Mouse (Mus musculus) hematopoietic stem cell, adult 5-6 weeks (primary cell): ENCODE measurements around the gene Nubp2. TPM values are rescaled to one million over a fixed set of nuclear protein-coding genes. Genes with fewer than 3 reads are reported as not detected.

Experiments
- ATAC-seq, 2 experiments: fragments of 125-278 bp in 1 of 2; replicated peaks in 1 of 2; 2 replicates each; pipeline ENCODE4 v1.8.0; 2016 to 2017; ENCODE audit warnings: inconsistent platforms in 2 of 2, mild to moderate bottlenecking in 2 of 2, moderate number of reproducible peaks in 2 of 2, low read depth in 1 of 2, moderate TSS enrichment in 1 of 2; ENCODE audit not compliant: low FRiP score in 2 of 2, poor library complexity in 2 of 2, severe bottlenecking in 2 of 2, insufficient read depth in 1 of 2, low TSS enrichment in 1 of 2
- total RNA-seq: library from RNA; stranded (forward); fragments of 172-1452, 232-1000 nt; gene quantifications from 2 replicates; pipeline ENCODE4 v1.2.3, GENCODE M21; 2017

The Nubp2 gene
- 27.9 and 33.1 TPM in 2 replicates for total RNA-seq

DNA sequence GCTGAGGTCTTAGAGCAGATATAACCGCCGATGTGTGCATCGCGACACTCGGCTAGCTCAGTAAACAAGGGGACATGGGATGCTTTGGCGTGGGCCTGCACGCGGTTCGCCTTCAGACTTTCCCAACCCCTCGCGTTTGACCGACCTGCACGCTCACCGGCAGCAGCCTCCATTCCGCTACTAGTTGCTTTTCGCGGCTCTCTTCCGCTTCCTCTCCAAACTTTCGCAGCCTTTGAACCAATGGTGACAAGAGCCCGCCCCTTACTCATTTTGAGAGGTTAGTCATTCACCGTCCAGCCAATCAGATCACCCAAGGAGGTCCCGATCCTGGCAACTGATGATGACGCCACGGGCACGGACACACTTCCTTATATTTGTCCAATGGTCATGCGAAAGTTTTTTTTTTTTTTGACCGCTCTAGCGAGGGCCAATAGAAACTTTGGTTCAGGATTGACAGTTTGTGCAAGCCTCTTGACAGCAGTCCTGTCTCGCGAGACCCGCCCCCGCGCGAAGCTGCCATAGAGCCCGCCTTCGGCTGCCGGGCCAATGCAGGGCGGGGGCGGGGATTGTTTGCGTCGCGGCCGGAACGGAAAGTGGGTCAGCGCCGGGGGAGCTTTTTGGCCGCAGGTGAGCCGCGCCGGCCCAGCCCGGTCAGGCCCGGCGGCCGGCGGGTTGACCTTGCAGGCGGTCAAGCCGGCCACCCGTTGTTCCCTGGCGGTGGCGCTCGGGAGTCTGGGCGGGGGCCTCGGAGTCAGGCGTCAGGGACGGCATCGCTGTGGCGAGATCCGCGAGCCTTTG is at the start of gene Nubp2, which contains the start of gene Spsb3:
Nubp2 (minus strand) TSS at position 216 of the 798 bp plus-strand sequence.
Spsb3 (plus strand) TSS at position 510 of the 798 bp plus-strand sequence.
- peak; percentile 94 to 95 for ATAC-seq

DNA sequence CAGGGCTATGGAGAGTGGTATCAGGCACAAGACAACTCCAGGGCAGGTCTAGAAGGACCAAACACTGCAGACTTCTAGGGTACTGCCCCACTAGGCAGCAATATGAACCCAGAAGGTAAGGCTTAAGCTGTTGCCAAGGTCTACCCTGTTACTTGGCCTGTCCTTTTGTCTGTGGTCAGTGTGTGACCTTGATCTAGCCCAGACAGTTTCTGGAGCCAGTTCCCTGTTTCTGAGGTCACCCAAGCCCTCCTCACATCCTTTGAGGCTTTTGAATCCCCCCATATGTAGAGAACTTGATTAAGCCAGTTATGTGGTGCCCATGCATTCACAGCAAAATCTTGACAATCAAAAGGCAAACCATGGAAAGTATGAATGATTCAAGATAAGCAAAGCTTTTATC is 49.5 kb upstream of the Nubp2 start:
- ATAC-seq: no peak

DNA sequence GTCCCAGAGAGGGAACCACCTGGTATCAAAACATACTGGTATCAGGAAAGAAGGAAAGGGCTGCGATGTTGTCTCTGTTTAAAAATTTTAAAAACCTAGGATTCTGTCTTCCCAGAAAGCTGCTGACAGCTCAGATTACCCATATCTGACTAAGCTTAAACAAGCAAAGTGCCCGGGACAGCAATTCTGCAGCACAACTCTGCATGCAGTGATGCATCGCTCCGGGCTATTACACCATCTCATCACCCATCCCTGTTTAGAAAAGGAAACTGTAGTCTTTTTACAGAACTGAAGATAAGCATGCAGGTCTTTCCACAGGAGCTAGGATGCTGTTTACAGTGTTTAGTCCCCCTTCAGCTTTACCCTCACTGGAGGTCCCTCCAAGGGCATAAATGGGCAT is 48.8 kb upstream of the Nubp2 start:
- no peak for ATAC-seq

DNA sequence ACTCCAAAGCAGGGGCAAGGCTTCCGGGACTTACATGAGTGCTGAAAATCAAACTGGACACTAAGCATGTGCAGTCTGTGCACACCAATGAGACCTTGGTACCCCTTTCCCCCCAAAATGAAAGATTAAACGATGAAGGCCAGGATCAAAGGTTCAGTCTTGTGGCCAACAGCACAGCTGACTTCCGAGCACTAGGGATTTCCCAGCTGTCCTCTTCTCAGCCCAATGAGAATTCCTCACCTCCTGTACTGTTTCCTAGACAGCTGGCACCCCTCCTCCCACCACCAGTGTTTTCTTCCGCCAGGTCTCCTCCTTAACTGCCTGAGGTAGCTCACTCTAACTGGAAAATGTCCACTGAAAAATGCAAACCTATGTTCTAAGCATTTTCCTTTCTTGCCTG is 47.0 kb upstream of the Nubp2 start:
- ATAC-seq: no peak

GRCm38 (mm10) chr17:24932431-24932830 is 46.3 kb upstream of the Nubp2 start:
- no peak for ATAC-seq

GRCm38 (mm10) chr17:24929506-24929905 is 43.4 kb upstream of the Nubp2 start:
- ATAC-seq: no peak

GRCm38 (mm10) chr17:24923246-24923645 is 37.1 kb upstream of the Nubp2 start:
- no peak for ATAC-seq

DNA sequence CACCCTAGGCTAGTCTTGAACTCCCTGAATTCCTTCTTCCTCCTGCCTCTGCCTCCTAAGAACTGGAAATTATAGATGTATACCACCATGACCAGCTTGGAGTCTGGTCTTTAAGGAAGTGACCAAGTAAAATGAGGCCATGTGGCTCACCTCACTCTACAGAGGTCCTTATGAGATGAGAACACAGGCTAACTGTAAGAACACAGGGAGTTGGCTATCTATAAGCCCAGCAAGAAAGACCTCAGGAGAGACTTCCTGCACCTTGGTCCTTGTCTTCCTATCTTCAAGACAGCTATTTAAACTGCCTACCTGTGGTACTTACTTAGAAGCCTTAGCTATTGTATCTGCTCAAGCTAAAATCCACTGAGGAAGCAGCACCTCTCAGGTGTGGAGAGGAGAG is 27.8 kb upstream of the Nubp2 start:
- ATAC-seq: no peak

DNA sequence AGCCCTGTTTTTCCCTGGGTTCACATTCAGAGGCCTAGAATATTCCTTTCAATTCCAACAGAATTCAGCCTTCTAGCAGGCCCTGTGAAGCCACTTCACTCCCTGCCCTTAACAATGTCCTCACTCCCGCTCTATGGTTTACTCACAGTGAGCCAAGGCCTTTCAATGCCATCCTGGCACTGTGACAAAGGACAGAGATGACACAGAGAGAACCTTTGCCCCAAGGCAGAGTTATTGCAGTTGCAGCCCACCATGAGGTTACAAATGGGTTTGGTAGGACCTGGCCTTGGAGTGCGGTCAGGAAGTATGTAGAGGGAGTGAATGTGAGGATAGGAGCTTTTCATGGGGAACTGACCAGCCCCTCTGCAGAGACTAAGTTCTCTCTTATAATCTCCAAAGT is 21.4 kb upstream of the Nubp2 start:
- ATAC-seq: no peak

DNA sequence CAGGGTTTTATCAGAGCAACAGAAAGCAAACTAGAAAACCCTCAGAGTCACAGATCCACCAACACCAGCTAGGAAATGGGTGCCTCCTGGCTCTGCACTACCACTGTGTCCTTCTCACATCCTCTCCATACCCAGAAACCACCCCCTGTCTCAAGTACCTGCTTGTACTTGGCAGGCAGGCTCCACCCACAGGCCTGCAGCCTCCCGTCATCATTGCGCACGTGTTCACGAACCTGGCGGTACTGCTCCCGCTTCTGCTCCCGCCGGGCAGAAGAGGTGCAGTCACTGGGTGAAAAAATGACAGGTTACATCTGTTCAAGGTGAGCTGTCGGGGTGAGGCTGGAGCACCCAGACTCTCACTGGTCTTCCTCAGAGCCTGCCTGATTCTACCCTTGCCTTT is 17.6 kb upstream of the Nubp2 start:
- ATAC-seq: no peak

- peak; percentile 18 to 44; a peak in 1 of 4 replicates for ATAC-seq
Measured at GRCm38 (mm10) chr17:24902671-24903474, 16.7 kb upstream of the Nubp2 start.

DNA sequence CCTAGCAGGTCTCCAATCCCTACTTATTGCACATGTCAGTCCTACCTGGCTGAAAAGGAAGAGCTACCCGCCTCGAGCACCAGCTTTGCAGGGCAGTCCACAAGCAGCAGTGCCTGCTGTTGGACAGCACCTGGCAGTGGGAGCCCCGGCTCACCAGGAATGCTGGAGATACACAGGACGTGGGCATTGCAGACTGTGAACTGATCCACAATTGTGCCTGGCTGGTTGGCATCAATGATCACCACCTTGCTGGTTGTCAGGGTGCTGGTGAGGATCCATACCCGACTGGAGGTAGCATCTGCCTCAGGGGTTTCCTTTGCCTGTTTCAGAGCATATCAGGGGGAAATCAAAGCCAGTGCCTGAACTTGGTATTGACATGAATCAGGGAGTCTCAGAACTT is 16.0 kb upstream of the Nubp2 start:
- ATAC-seq: no peak

- no peak for ATAC-seq
Measured at GRCm38 (mm10) chr17:24900014-24900413, 13.9 kb upstream of the Nubp2 start.

GRCm38 (mm10) chr17:24899153-24899552 is 13.0 kb upstream of the Nubp2 start:
- no peak for ATAC-seq

DNA sequence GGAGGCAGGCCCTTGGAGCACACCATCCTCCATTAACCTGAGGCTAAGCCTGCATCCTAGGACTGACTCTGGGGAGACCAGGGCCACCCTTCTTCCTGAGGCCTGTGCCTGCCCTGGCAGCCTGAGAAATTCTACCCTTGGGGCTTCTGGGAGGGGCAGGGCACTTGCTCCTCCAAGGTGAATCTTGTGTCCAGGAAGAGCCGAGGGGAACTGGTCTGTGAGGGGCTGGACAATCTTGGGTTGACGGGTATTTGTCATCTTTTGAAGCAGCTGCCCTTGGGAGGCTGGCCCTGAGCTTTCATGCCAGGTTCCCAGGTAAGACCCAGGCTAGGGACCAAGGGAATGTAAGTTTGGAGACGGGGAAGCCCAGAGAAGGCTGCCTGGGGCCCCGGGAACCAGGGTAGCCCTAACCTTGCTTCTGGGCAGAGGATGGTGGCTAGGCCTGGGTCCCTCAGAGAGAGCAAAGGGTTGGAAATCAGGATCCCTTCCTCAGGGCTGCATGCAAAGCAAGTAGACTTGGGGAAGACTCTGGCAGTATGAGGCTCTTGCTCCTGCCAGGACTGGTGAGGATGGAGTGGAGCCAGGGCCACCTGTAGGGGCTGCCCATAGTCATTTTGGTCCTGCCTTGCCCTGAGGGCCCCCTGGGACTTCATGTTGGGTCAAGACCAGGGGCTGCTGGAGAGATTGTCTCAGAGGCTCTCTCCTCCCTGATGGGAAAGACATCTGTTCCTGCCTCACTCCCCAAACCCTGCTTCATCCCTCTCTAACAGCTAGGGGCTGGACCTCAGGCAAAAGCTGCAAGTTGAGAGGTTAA is 12.1 kb upstream of the Nubp2 start:
- no peak for ATAC-seq

DNA sequence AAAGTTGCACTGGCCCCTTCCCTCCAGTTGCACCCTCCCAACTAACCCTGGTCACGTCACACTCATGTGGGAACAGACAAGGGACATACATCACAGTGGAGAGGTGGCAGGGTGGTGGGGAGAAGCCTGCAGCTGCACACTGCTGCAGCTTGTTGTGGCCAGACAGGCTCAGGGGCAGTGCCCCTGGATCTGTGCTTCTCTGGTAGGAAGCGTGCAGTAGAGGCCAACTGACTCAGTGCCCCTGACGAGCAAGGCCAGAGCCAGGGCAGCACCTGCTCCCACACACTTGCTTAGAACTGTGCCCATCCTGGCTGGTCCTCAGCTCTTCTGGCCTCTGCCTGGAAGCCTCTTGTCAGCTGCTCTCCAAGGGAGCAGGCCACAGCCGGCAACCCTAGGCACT is 11.5 kb upstream of the Nubp2 start:
- no peak for ATAC-seq

GRCm38 (mm10) chr17:24896993-24897269 is 10.8 kb upstream of the Nubp2 start:
- no peak for ATAC-seq
